Comparison of ENCODE assay signal across 8 mouse cellular contexts in the genomic region with DNA sequence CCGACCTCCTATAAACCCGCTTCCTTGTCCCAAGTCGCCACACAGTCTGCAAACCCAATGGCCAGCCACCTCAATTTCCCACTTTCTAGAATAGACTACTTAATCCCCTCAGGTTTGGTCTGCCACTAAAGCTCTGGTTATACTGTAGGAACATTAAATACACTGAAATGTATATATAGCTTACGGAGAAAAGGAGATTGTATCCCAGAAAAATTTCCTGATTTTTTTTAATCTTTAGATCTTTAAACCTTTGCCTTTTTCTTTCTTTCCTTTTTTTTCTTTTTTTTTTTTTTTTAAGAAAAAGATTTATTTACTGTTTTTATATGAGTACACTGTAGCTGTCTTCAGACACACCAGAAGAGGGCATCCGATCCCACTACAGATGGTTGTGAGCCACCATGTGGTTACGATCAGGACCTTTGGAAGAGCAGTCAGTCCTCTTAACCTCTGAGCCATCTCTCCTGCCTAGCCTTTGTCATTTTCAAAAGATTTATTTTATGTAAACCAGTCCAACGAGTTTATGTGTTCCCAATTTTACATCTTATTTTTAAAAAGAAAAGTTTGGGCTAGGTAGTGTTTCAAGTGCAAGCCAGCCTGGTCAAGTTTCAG. TPM values are rescaled to one million over a fixed set of nuclear protein-coding genes. Genes with fewer than 3 reads are reported as not detected.
A peak's percentile ranks its signal among the peaks of the same experiment; 100 is the strongest.
DNase-seq lines count a peak whose midpoint lies in the region; ATAC-seq lines count a peak whose summit lies in the region.

No protein-coding gene starts in this region.

- peaks cover 12% of the 10 kb centered on the region; the same call in 1 of the 2 replicates for H3K36me3 ChIP-seq in forebrain, embryonic 12.5 days (replicated peaks)
- H3K36me3 ChIP-seq in liver, embryonic 13.5 days = peaks cover 18% of the 10 kb centered on the region

- H3K27ac ChIP-seq in forebrain, embryonic 12.5 days = peak overlapping the region; percentile 92
- peak overlapping the region; percentile 94 for H3K27ac ChIP-seq in liver, embryonic 13.5 days

- H3K9me3 ChIP-seq in forebrain, embryonic 12.5 days = no peaks in the 10 kb centered on the region
- H3K9me3 ChIP-seq in liver, embryonic 13.5 days (replicated peaks) = no peaks in the 10 kb centered on the region

- no peaks in the 10 kb centered on the region for H3K27me3 ChIP-seq in forebrain, embryonic 12.5 days
- H3K27me3 ChIP-seq in liver, embryonic 13.5 days = no peaks in the 10 kb centered on the region

- DNase-seq in embryo, embryonic 10.5 days (ENCODE audit: low spot score) = peak; percentile 31
- no peak for DNase-seq in embryo, embryonic 10 days (ENCODE audit: low spot score)
- DNase-seq in 3134 (ENCODE audit: extremely low read depth, insufficient read length, low spot score) = peak; percentile 13
- DNase-seq in liver, embryonic 13.5 days = no peak
- DNase-seq in retina, embryonic 14.5 days (ENCODE audit: low spot score) = no peak
- DNase-seq in frontal cortex, postnatal 14 days (ENCODE audit: low spot score in 2 of 2) = no peak
- DNase-seq in layer of hippocampus, adult 9-10 months (ENCODE audit: low spot score) = no peak

- H3K4me2 ChIP-seq in forebrain, embryonic 12.5 days = peak overlapping the region; percentile 61
- H3K4me2 ChIP-seq in liver, embryonic 13.5 days = peak overlapping the region; percentile 73

- WGBS in forebrain, embryonic 12.5 days = 39% methylated on average over 7 of the region's 7 CpGs
- 35% methylated on average over 7 of the region's 7 CpGs for whole genome bisulfite sequencing in liver, embryonic 13.5 days (ENCODE audit: insufficient replicate concordance)

- peak overlapping the region; percentile 63 for H3K9ac ChIP-seq in forebrain, embryonic 12.5 days
- peak overlapping the region; percentile 70 for H3K9ac ChIP-seq in liver, embryonic 13.5 days

- H3K4me1 ChIP-seq in forebrain, embryonic 12.5 days = peaks cover 26% of the 10 kb centered on the region
- peaks cover 51% of the 10 kb centered on the region for H3K4me1 ChIP-seq in liver, embryonic 13.5 days (replicated peaks)

- H3K4me3 ChIP-seq in forebrain, embryonic 12.5 days (replicated peaks) = peak overlapping the region; percentile 96
- H3K4me3 ChIP-seq in liver, embryonic 13.5 days (replicated peaks) = peak overlapping the region; percentile 47

- no peak for ATAC-seq in forebrain, embryonic 12.5 days (ENCODE audit: low FRiP score)
- no peak for ATAC-seq in liver, embryonic 13.5 days (ENCODE audit: low read depth)

RNA-seq across cellular contexts. Expression of a gene that starts 1.0 kb away (rescaled TPM):
- 870 and 873 TPM in 2 replicates for polyA plus RNA-seq in forebrain, embryonic 12.5 days (2016; fragmentation: Nextera tagmentation; extraction: Ambion mirVana)
- 388 and 457 TPM in 2 replicates for polyA plus RNA-seq in liver, embryonic 13.5 days (2015; fragmentation: Nextera tagmentation; extraction: Ambion mirVana)

RNA-seq across cellular contexts. Expression of a gene that starts 5.7 kb away (rescaled TPM):
- 54.7 and 74.0 TPM in 2 replicates for polyA plus RNA-seq in forebrain, embryonic 12.5 days (2016; fragmentation: Nextera tagmentation; extraction: Ambion mirVana)
- 63.8 and 64.0 TPM in 2 replicates for polyA plus RNA-seq in liver, embryonic 13.5 days (2015; fragmentation: Nextera tagmentation; extraction: Ambion mirVana)

Comparison
In these comparisons a context has a peak if more than half of its experiments do, and no peak if none do; other contexts are left out.
1. DNase-seq: peak in embryo, embryonic 10.5 days (single experiment) and 3134 (single experiment); none in embryo, embryonic 10 days (single experiment), liver, embryonic 13.5 days (single experiment), retina, embryonic 14.5 days (single experiment), frontal cortex, postnatal 14 days (0 of 2) and layer of hippocampus, adult 9-10 months (single experiment).